Mouse (Mus musculus) spleen, embryonic (tissue): Measurements from ENCODE around the gene Col16a1.

ENCODE experiments used
- CTCF ChIA-PET: fragments of 350-600 bp; sonication (Branson Sonifier 250); formaldehyde crosslinking; loops from one replicate; lab custom pipeline; 2022; lab: Charles Lee

Col16a1 gene

DNA sequence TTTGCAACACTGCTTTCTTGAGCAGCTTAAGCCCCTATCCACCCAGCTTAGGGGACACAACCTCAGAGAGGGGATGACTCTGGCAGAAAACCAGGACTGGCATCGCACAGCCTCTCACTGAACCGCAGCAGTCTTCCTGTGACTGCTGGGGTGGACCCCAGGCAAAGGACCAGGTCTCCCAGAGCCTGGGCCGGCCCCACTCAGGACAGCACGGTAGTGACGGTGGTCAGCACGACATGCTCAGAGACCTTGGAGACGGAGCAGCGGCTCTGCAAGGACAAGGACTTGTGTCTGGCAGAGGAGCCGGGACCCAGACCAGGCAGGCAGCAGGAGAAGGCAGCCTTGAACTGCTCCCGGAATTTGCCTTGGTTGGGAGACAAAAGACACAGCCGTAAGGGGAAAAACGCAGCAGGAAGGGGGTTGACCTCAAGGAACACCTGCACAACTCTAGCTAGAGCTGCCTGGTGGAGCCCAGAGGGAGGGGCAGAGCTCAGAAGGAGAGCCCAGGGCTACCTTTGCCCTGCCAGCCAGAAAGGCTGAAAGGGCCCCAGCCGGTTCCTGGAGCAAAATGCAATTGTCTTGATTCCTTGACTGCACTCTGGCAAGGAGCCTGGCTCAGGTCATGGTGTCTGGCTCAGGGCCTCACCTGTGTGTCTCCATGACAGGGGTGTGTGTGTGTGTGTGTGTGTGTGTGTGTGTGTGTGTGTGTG lies 83.2 kb downstream of the Col16a1 start:
- CTCF ChIA-PET, result interaction anchor here (0.6 kb wide), 1 partner anchor 15 kb away, joined by 4 read pairs; no protein-coding TSS in a partner anchor

DNA sequence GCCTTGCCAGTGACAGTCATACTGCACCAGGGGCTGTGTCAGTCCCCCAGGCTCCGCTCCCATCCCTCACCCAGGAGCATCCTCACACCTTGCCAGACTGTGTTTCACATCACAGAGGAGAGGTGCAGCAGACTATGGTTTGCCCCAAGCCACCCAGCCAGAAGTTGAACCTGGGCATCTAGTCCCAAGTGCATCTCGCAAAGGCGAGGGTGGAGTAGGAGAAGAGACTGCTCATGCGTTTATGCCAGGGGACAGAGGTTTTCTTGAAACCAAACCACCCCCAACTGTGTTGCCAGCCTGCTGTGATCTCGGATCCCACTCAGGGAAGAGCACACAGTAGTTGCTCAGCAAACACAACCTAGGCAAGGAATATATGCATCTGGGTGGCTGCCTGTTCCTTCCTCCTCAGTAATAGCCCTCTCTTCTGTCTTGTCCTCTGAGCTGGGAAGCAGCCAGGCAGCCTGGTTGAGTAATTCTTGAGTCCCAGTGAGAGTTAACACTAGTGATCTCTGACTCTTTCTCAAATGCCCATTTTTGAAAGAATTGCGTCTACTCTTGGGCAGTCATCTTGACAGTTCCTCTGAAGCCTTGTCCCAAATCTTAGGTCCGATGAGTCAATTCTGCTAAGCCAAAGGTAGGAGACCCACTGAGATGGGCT lies 83.9 kb downstream of the Col16a1 start:
- CTCF ChIA-PET, result no interaction called here

DNA sequence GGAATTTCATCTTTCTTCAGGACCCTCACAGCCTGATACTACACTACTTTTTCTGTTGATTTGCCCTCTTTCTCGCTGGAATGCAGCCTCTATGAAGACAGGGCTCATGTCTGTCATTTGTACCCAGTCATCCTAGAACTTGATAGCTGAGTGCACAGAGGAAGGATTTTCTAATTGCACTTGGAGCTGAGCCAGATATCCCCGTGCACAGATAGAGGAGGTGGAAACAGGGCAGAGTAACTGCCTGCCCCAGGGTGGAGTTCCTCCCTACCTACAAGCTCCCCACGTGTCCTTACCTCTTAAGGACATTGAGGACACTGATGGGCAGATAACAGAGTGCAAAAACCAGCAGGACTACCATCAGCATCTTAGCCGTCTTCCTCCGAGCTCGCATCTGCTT lies 85.8 kb downstream of the Col16a1 start:
- CTCF ChIA-PET, result no interaction called here

DNA sequence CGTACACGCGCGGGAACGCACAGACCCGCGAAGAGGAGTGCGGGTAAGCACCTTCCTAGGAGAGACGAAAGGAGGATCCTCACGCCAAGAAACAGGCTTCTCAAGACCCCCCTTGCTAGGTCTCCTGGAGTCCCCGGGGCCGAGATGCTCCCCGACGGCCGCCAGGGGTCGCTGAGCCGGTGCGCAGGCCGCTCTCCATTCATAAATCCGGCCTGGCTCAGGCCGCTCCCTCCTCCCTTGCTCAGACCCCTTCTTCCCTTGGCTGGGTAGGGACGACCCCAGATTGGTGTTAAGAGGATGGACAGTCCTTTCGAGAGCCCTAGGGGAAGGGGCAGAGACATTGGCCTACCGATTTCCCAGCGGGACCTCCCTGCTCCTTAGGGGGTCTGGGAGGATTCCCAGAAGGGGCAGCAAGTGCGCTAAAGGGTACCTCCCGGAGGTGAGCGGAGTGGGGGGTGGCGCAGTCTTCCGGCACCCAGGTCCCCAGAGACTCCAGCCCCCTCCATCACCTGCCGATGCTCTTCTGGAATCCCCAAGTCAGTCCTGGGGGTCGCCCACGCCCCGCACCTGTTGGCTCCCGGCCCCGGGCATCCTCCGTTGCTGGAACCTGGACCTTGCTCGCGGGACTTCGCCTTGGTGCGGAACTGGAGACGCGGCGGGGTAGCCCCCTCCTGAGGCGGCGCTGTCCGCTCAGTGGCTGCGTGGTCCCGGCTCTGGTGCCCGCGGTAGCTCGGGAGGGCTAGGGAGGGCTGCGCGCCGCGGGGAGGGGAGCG lies 91.0 kb downstream of the Col16a1 start:
- CTCF ChIA-PET, result no interaction called here

DNA sequence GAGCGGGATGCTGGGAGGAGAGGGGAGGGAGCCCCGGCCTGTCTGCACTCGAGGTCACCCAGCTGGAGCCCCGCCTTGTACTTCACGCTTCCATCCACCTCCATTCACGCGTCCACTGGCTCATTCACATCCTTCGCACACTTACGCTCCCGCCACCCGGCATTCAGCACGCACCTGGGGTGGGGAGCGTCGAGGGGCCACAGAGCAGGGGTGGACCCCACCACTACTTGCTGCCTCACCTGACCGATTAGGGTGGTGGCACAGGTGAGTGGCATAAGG lies 91.5 kb downstream of the Col16a1 start, which contains the start of gene Hcrtr1:
Gene Hcrtr1, minus strand, starts transcription at position 146 of the 279 bp plus-strand sequence.
- CTCF ChIA-PET, result no interaction called here

DNA sequence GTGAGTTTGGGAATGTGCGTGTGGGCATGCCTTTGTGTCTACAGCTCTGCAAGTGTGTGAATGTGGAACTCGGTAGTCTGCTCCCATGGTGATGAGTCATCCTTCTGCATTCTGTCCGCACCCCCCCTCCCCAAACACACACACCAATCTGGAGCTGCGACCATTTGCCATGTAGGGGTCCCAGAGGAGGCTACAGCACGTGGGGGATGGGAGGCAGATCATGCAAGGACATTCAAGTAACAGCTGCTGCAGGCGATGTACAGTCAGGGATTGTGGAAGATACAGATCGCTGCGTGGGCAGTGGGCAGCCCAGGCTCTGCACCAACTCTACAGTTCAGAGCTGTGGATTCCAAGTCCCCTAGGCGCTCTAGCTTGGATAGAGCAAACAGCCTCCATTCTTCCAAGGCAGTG lies 93.4 kb downstream of the Col16a1 start:
- CTCF ChIA-PET, result no interaction called here

DNA sequence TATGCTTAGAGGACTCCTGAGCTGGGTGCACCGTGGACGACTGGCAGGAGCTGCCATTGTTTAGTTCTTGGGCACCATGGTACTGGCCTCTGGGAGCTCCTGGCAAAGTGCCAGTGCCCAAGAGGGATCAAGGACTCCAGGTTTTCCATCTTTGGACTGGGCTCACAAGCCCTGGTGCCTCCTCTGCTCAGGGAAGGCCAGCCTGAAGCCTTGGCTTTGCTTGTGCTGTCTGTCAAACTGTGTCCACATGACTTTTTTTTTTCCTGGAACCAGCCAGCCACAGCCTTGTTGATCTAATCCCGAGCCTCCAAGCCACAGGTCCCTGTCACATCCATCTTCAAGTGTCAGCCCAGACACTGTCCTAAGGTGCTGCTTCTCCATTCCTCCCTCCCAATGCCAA lies 94.1 kb downstream of the Col16a1 start:
- CTCF ChIA-PET, result no interaction called here

DNA sequence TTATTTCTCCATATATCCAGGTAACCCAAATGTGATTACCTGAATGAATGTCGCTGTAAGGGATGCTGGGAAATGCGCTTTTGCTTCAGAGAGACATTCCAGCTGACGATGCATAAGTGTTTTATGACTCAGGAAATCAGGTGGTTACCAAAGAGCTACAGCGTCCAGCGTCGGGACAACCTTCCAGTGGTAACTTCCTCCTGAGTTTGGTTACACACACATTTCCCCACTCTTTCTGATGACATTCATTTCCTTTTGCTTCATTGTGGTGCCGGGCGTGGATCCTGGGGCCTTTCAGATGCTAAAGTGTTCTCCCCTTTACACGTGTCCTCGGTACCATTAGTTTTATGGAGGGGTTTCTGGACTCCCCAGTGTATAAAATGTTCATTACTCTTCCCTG lies 100.8 kb downstream of the Col16a1 start:
- CTCF ChIA-PET, result no interaction called here
